Mouse (Mus musculus): ENCODE results near the gene Ppp1r3g. TPM values are rescaled to one million over a fixed set of nuclear protein-coding genes. Genes with fewer than 3 reads are reported as not detected.
"Not testable (repeated sequence)": the region's sequence is repeated elsewhere in the genome, so short reads cannot be mapped to it uniquely, and the experiment has no call there.

Gene Ppp1r3g
- under 1 TPM; 0.15 to 0.18 TPM for total RNA-seq (2021)
- long read RNA-seq, experiment 1: 0 reads
- long read RNA-seq, experiment 2, partial matches to known transcripts: 0 of 1 reads
- long read RNA-seq, experiment 2, other reads (novel, unspliced or antisense): 1 of 1 reads

GRCm38 (mm10) chr13:35958539-35958938, at the start of gene Ppp1r3g:
Gene Ppp1r3g (plus strand): TSS chr13:35958839.
- no peak for DNase-seq (ENCODE audit: low spot score in 2 of 2)

GRCm38 (mm10) chr13:35911476-35911875, 47.2 kb upstream of the Ppp1r3g start:
- DNase-seq (ENCODE audit: low spot score in 2 of 2): no peak

- no peak for DNase-seq (ENCODE audit: low spot score in 2 of 2)
Observed at GRCm38 (mm10) chr13:35937991-35938390, 20.6 kb upstream of the Ppp1r3g start.

- DNase-seq (ENCODE audit: low spot score in 2 of 2): no peak
Observed at GRCm38 (mm10) chr13:35939871-35940665, 18.6 kb upstream of the Ppp1r3g start.

- DNase-seq (ENCODE audit: low spot score in 2 of 2): no peak
Observed at GRCm38 (mm10) chr13:35940934-35941333, 17.7 kb upstream of the Ppp1r3g start.

- no peak for DNase-seq (ENCODE audit: low spot score in 2 of 2)
Observed at GRCm38 (mm10) chr13:35946659-35947353, 11.8 kb upstream of the Ppp1r3g start.

- DNase-seq (ENCODE audit: low spot score in 2 of 2): peak; percentile 58 to 77
Observed at GRCm38 (mm10) chr13:35947354-35948000, 11.2 kb upstream of the Ppp1r3g start.

GRCm38 (mm10) chr13:35949814-35950455, 8.7 kb upstream of the Ppp1r3g start:
- DNase-seq (ENCODE audit: low spot score in 2 of 2): no peak

GRCm38 (mm10) chr13:35959391-35960067, 890 bp downstream of the Ppp1r3g start:
- DNase-seq (ENCODE audit: low spot score in 2 of 2): no peak

- DNase-seq (ENCODE audit: low spot score in 2 of 2): no peak
Observed at GRCm38 (mm10) chr13:35963583-35963982, 4.9 kb downstream of the Ppp1r3g start.

- no peak for DNase-seq (ENCODE audit: low spot score in 2 of 2)
Observed at GRCm38 (mm10) chr13:35967690-35968089, 9.1 kb downstream of the Ppp1r3g start.

- peak in 1 of 2 experiments; percentile 55 for DNase-seq (ENCODE audit: low spot score in 2 of 2)
Observed at GRCm38 (mm10) chr13:35968131-35968718, 9.6 kb downstream of the Ppp1r3g start.

- peak; percentile 21 to 50 for DNase-seq (ENCODE audit: low spot score in 2 of 2)
Observed at GRCm38 (mm10) chr13:35968719-35969430, 10.2 kb downstream of the Ppp1r3g start.

GRCm38 (mm10) chr13:35969431-35969721, 10.7 kb downstream of the Ppp1r3g start:
- DNase-seq (ENCODE audit: low spot score in 2 of 2): peak in 1 of 2 experiments; percentile 12

GRCm38 (mm10) chr13:35969829-35970228, 11.2 kb downstream of the Ppp1r3g start:
- DNase-seq (ENCODE audit: low spot score in 2 of 2): no peak

- DNase-seq (ENCODE audit: low spot score in 2 of 2): no peak
Observed at GRCm38 (mm10) chr13:35976912-35977311, 18.3 kb downstream of the Ppp1r3g start.

GRCm38 (mm10) chr13:35980471-35980870, 21.8 kb downstream of the Ppp1r3g start:
- no peak for DNase-seq (ENCODE audit: low spot score in 2 of 2)

GRCm38 (mm10) chr13:35982985-35983384, 24.3 kb downstream of the Ppp1r3g start:
- DNase-seq (ENCODE audit: low spot score in 2 of 2): no peak

- no peak for DNase-seq (ENCODE audit: low spot score in 2 of 2)
Observed at GRCm38 (mm10) chr13:35989329-35989728, 30.7 kb downstream of the Ppp1r3g start.

GRCm38 (mm10) chr13:35991185-35991584, 32.5 kb downstream of the Ppp1r3g start:
- not testable (repeated sequence) for DNase-seq (ENCODE audit: low spot score in 2 of 2)

All from gastrocnemius, postnatal 4 days (tissue).